Mouse (Mus musculus) olfactory bulb, adult 2 months (tissue): ENCODE results near the gene Phf20.

ENCODE experiments used
- CTCF ChIP-seq: fragments of 200-500 bp; IDR thresholded peaks from 2 replicates; pipeline ENCODE4 v1.5.1; 2012; ENCODE audit warnings: low read depth, mild to moderate bottlenecking, low read length, moderate library complexity; ENCODE audit not compliant: insufficient read depth
- POLR2A ChIP-seq: fragments of 200-500 bp; IDR thresholded peaks from 2 replicates; pipeline ENCODE4 v1.6.1; 2012; ENCODE audit warnings: mild to moderate bottlenecking, low read depth, low read length, moderate library complexity; ENCODE audit not compliant: insufficient read depth

- no peak for TF ChIP-seq CTCF
- TF ChIP-seq POLR2A: no peak
Measured at GRCm38 (mm10) chr2:156296190-156296589, 99.9 kb downstream of the Phf20 start.
